Mouse (Mus musculus) liver, embryonic 13.5 days (tissue): ENCODE data around the gene Tmem223. TPM values are rescaled to one million over a fixed set of nuclear protein-coding genes. Genes with fewer than 3 reads are reported as not detected.

Source experiments
- ATAC-seq: fragments of 200-750 bp; cut with Nextera tagmentation; 2 replicates; pipeline ENCODE4 v1.8.0; 2017; ENCODE audit warnings: low read depth, mild to moderate bottlenecking, moderate number of reproducible peaks, moderate library complexity
- DNase-seq: peaks from one replicate; pipeline ENCODE4 v3.0.0; 2022
- H3K27ac ChIP-seq: fragments of 300-500 bp; sonication (generic); 2 replicates; pipeline ENCODE4 v1.5.1; 2015; ENCODE audit warnings: moderate library complexity, mild to moderate bottlenecking, inconsistent platforms
- H3K27me3 ChIP-seq: fragments of 300-500 bp; sonication (generic); 2 replicates; pipeline ENCODE4 v1.6.1; 2015; ENCODE audit warnings: mild to moderate bottlenecking, inconsistent platforms
- H3K36me3 ChIP-seq: fragments of 300-500 bp; sonication (generic); 2 replicates; pipeline ENCODE4 v1.6.1; 2015; ENCODE audit warnings: mild to moderate bottlenecking, inconsistent platforms
- H3K4me1 ChIP-seq: fragments of 300-500 bp; sonication (generic); replicated peaks from 2 replicates; pipeline ENCODE4 v1.6.1; 2015; ENCODE audit warnings: inconsistent platforms
- H3K4me2 ChIP-seq: fragments of 300-500 bp; sonication (generic); 2 replicates; pipeline ENCODE4 v1.6.1; 2015; ENCODE audit warnings: inconsistent platforms, mild to moderate bottlenecking, moderate library complexity
- H3K4me3 ChIP-seq: fragments of 300-500 bp; sonication (generic); replicated peaks from 2 replicates; pipeline ENCODE4 v1.5.1; 2015; ENCODE audit warnings: mild to moderate bottlenecking, inconsistent platforms
- H3K9ac ChIP-seq: fragments of 300-500 bp; sonication (generic); 2 replicates; pipeline ENCODE4 v1.6.1; 2015; ENCODE audit warnings: mild to moderate bottlenecking, inconsistent platforms
- H3K9me3 ChIP-seq: fragments of 300-500 bp; sonication (generic); replicated peaks from 2 replicates; pipeline ENCODE4 v1.6.1; 2016; ENCODE audit warnings: inconsistent platforms
- WGBS: fragments of 180-500 bp; shearing (Covaris S2); methylation state at CpG from one replicate; pipeline ENCODE4 v1.1.7; 2015; ENCODE audit not compliant: insufficient replicate concordance; 5-methylcytosine and 5-hydroxymethylcytosine counted together
- polyA plus RNA-seq: library from polyadenylated mRNA; unstranded; fragments of >200 nt; fragmentation: Nextera tagmentation; extraction: Ambion mirVana; gene quantifications from 2 replicates; pipeline ENCODE4 v1.2.1, GENCODE M21; 2015

The Tmem223 gene
- polyA plus RNA-seq, 1 experiment from 2014 or later: 74.2 TPM

GRCm38 (mm10) chr19:8786008-8786781 is 15.4 kb downstream of the Tmem223 start, which contains the start of gene Taf6l:
TSS of gene Taf6l (minus strand) at chr19:8786417.
- peak; percentile 99 for ATAC-seq
- H3K27ac ChIP-seq: peak within 1 kb of the TSS; percentile 87
- H3K9ac ChIP-seq: peak within 1 kb of the TSS; percentile 87
- H3K4me2 ChIP-seq: peak within 1 kb of the TSS; percentile 89
- H3K4me3 ChIP-seq: peak within 1 kb of the TSS; percentile 79
- 1% methylated on average over 32 of the region's 32 CpGs for WGBS
- peaks cover 22% of the 10 kb centered on the region for H3K4me1 ChIP-seq
- no peaks in the 10 kb centered on the region for H3K9me3 ChIP-seq
- no peaks in the 10 kb centered on the region for H3K27me3 ChIP-seq
- peaks cover 31% of the 10 kb centered on the region for H3K36me3 ChIP-seq
- peak; percentile 94 for DNase-seq

- ATAC-seq (no peak), DNase-seq (no peak)
- H3K9me3 ChIP-seq: no peaks in the 10 kb centered on the region
- peaks cover 23% of the 10 kb centered on the region for H3K36me3 ChIP-seq
- no peak overlapping the region for H3K9ac ChIP-seq
- no peaks in the 10 kb centered on the region for H3K27me3 ChIP-seq
- WGBS: 56% methylated on average over 3 of the region's 3 CpGs
- H3K4me3 ChIP-seq: no peak overlapping the region
- H3K27ac ChIP-seq: no peak overlapping the region
- H3K4me1 ChIP-seq: peaks cover 22% of the 10 kb centered on the region
- H3K4me2 ChIP-seq: no peak overlapping the region
These were observed 17.7 kb downstream of the Tmem223 start for GRCm38 (mm10) chr19:8788521-8788920.

GRCm38 (mm10) chr19:8789171-8789570 is 18.4 kb downstream of the Tmem223 start:
- H3K9me3 ChIP-seq: no peaks in the 10 kb centered on the region
- ATAC-seq: no peak
- no peak overlapping the region for H3K4me3 ChIP-seq
- no peak overlapping the region for H3K4me2 ChIP-seq
- peaks cover 25% of the 10 kb centered on the region for H3K36me3 ChIP-seq
- peak overlapping the region; percentile 19; the same call in 1 of the 2 replicates for H3K27ac ChIP-seq
- H3K9ac ChIP-seq: no peak overlapping the region; the same call in 1 of the 2 replicates
- peaks cover 22% of the 10 kb centered on the region for H3K4me1 ChIP-seq
- DNase-seq: no peak
- H3K27me3 ChIP-seq: no peaks in the 10 kb centered on the region
- WGBS: 62% methylated on average over 1 of the region's 1 CpGs

GRCm38 (mm10) chr19:8790171-8790570 is 19.4 kb downstream of the Tmem223 start:
- Histone ChIP-seq H3K4me3 (no peak overlapping the region), H3K4me2 (no peak overlapping the region), H3K9me3 (no peaks in the 10 kb centered on the region), H3K27me3 (no peaks in the 10 kb centered on the region), H3K9ac (no peak overlapping the region), H3K4me1 (peaks cover 14% of the 10 kb centered on the region), H3K27ac (no peak overlapping the region), H3K36me3 (peaks cover 35% of the 10 kb centered on the region)
- WGBS: 64% methylated on average over 7 of the region's 7 CpGs
- ATAC-seq (no peak), DNase-seq (no peak)

GRCm38 (mm10) chr19:8798264-8798946 is 27.6 kb downstream of the Tmem223 start, which contains the start of gene Polr2g:
TSS of gene Polr2g (minus strand) at chr19:8798577.
- Histone ChIP-seq H3K36me3 (peaks cover 25% of the 10 kb centered on the region), H3K4me1 (peaks cover 45% of the 10 kb centered on the region), H3K9me3 (no peaks in the 10 kb centered on the region), H3K9ac (peak within 1 kb of the TSS; percentile 79), H3K27ac (peak within 1 kb of the TSS; percentile 60), H3K27me3 (no peaks in the 10 kb centered on the region), H3K4me3 (peak within 1 kb of the TSS; percentile 73), H3K4me2 (peak within 1 kb of the TSS; percentile 79)
- WGBS: 1% methylated on average over 25 of the region's 25 CpGs
- ATAC-seq: peak; percentile 60
- DNase-seq: peak; percentile 79

GRCm38 (mm10) chr19:8798947-8799315 is 28.1 kb downstream of the Tmem223 start:
- DNase-seq: no peak
- Histone ChIP-seq H3K36me3 (peaks cover 20% of the 10 kb centered on the region), H3K4me2 (peak overlapping the region; percentile 79), H3K4me3 (peak overlapping the region; percentile 73), H3K9me3 (no peaks in the 10 kb centered on the region), H3K27me3 (no peaks in the 10 kb centered on the region), H3K27ac (no peak overlapping the region), H3K4me1 (peaks cover 50% of the 10 kb centered on the region), H3K9ac (no peak overlapping the region; the same call in 1 of the 2 replicates)
- no peak for ATAC-seq

GRCm38 (mm10) chr19:8802130-8802821 is 31.5 kb downstream of the Tmem223 start, which contains the start of gene Zbtb3:
TSS of gene Zbtb3 (plus strand) at chr19:8802555.
- WGBS: under 1% methylated on average over 30 of the region's 30 CpGs
- peak within 1 kb of the TSS; percentile 68 for H3K4me3 ChIP-seq
- no peaks in the 10 kb centered on the region for H3K27me3 ChIP-seq
- peaks cover 17% of the 10 kb centered on the region for H3K36me3 ChIP-seq
- no peaks in the 10 kb centered on the region for H3K9me3 ChIP-seq
- H3K4me1 ChIP-seq: peaks cover 48% of the 10 kb centered on the region
- H3K27ac ChIP-seq: peak within 1 kb of the TSS; percentile 80
- peak within 1 kb of the TSS; percentile 69 for H3K9ac ChIP-seq
- peak; percentile 95 for ATAC-seq
- H3K4me2 ChIP-seq: peak within 1 kb of the TSS; percentile 78
- DNase-seq: peak; percentile 97

- H3K4me1 ChIP-seq: peaks cover 41% of the 10 kb centered on the region
- ATAC-seq (no peak), DNase-seq (no peak)
- peak overlapping the region; percentile 68 for H3K4me3 ChIP-seq
- peaks cover 24% of the 10 kb centered on the region for H3K36me3 ChIP-seq
- H3K4me2 ChIP-seq: peak overlapping the region; percentile 78
- H3K9me3 ChIP-seq: no peaks in the 10 kb centered on the region
- peak overlapping the region; percentile 72 for H3K27ac ChIP-seq
- WGBS: 63% methylated on average over 9 of the region's 9 CpGs
- peak overlapping the region; percentile 37; the same call in 1 of the 2 replicates for H3K9ac ChIP-seq
- no peaks in the 10 kb centered on the region for H3K27me3 ChIP-seq
These were observed 32.5 kb downstream of the Tmem223 start for GRCm38 (mm10) chr19:8803204-8803780.

GRCm38 (mm10) chr19:8803879-8804660 is 33.3 kb downstream of the Tmem223 start:
- WGBS: 62% methylated on average over 11 of the region's 11 CpGs
- Histone ChIP-seq H3K4me3 (no peak overlapping the region), H3K27ac (peak overlapping the region; percentile 72), H3K4me1 (peaks cover 36% of the 10 kb centered on the region), H3K27me3 (no peaks in the 10 kb centered on the region), H3K4me2 (0 out of 2 replicates have a peak overlapping the region, but pooled peaks have one; percentile 4), H3K36me3 (peaks cover 29% of the 10 kb centered on the region), H3K9me3 (no peaks in the 10 kb centered on the region), H3K9ac (peak overlapping the region; percentile 37; the same call in 1 of the 2 replicates)
- DNase-seq: no peak
- ATAC-seq: no peak

- no peak overlapping the region for H3K9ac ChIP-seq
- no peaks in the 10 kb centered on the region for H3K9me3 ChIP-seq
- peaks cover 23% of the 10 kb centered on the region for H3K4me1 ChIP-seq
- 84% methylated on average over 5 of the region's 5 CpGs for WGBS
- peaks cover 51% of the 10 kb centered on the region for H3K36me3 ChIP-seq
- no peak overlapping the region for H3K4me2 ChIP-seq
- no peak for ATAC-seq
- no peak for DNase-seq
- no peaks in the 10 kb centered on the region for H3K27me3 ChIP-seq
- no peak overlapping the region for H3K4me3 ChIP-seq
- no peak overlapping the region for H3K27ac ChIP-seq
These were observed 36.0 kb downstream of the Tmem223 start for GRCm38 (mm10) chr19:8806810-8807209.
